Mouse (Mus musculus) myocyte (in vitro differentiated cells): Measurements from ENCODE around the gene Espn. TPM values are rescaled to one million over a fixed set of nuclear protein-coding genes. Genes with fewer than 3 reads are reported as not detected.
A peak's percentile ranks its signal among the peaks of the same experiment; 100 is the strongest.

Source experiments
- H3K27me3 ChIP-seq: one replicate; pipeline ENCODE4 v1.6.1; 2011; ENCODE audit not compliant: control insufficient read depth, insufficient read depth, insufficient read length
- H3K36me3 ChIP-seq: one replicate; pipeline ENCODE4 v1.6.1; 2011; ENCODE audit not compliant: control insufficient read depth, insufficient read depth
- H3K4me2 ChIP-seq: one replicate; pipeline ENCODE4 v1.6.1; 2011; ENCODE audit warnings: low read depth, control low read depth
- H3K4me3 ChIP-seq: one replicate; pipeline ENCODE4 v1.5.1; 2011; ENCODE audit warnings: mild to moderate bottlenecking, control low read depth, moderate library complexity
- H3K79me2 ChIP-seq: one replicate; pipeline ENCODE4 v1.6.1; 2011; ENCODE audit not compliant: control insufficient read depth, insufficient read depth
- H3ac ChIP-seq: one replicate; pipeline ENCODE4 v1.6.1; 2011; ENCODE audit not compliant: control insufficient read depth, insufficient read length
- CEBPB ChIP-seq: IDR thresholded peaks from 2 replicates; pipeline ENCODE4 v1.6.1; 2011; ENCODE audit warnings: mild to moderate bottlenecking, moderate library complexity; ENCODE audit not compliant: poor library complexity, insufficient read depth, severe bottlenecking
- E2F4 ChIP-seq: IDR thresholded peaks from one replicate; pipeline ENCODE4 v1.6.1; 2011; ENCODE audit warnings: mild to moderate bottlenecking, control low read depth, moderate library complexity; ENCODE audit not compliant: insufficient read depth
- MAX ChIP-seq: IDR thresholded peaks from one replicate; pipeline ENCODE4 v1.6.1; 2011; ENCODE audit warnings: low read depth, mild to moderate bottlenecking, control low read depth
- MYOD1 ChIP-seq, 3 experiments: IDR thresholded peaks; one replicate each; pipeline ENCODE4 v1.6.1; 2011; ENCODE audit warnings: control low read depth in 2 of 3, low read depth in 2 of 3, mild to moderate bottlenecking in 2 of 3, moderate library complexity in 1 of 3; ENCODE audit not compliant: insufficient read length in 2 of 3, control insufficient read depth in 1 of 3
- MYOG ChIP-seq, 3 experiments: IDR thresholded peaks; one replicate each; pipeline ENCODE4 v1.6.1; 2011; ENCODE audit warnings: control low read depth in 2 of 3, low read depth in 2 of 3, mild to moderate bottlenecking in 2 of 3; ENCODE audit not compliant: insufficient read length in 2 of 3, control insufficient read depth in 1 of 3, insufficient read depth in 1 of 3
- POLR2A ChIP-seq: IDR thresholded peaks from one replicate; pipeline ENCODE4 v1.6.1; 2011; ENCODE audit warnings: low read depth, mild to moderate bottlenecking, control low read depth, moderate library complexity; ENCODE audit not compliant: insufficient read length
- POLR2AphosphoS2 ChIP-seq: IDR thresholded peaks from one replicate; pipeline ENCODE4 v1.6.1; 2011; ENCODE audit warnings: low read depth, control low read depth; ENCODE audit not compliant: insufficient read length
- REST ChIP-seq: IDR thresholded peaks from one replicate; pipeline ENCODE4 v1.6.1; 2011; ENCODE audit warnings: mild to moderate bottlenecking, control low read depth, moderate library complexity; ENCODE audit not compliant: insufficient read depth, insufficient read length
- SRF ChIP-seq: IDR thresholded peaks from one replicate; pipeline ENCODE4 v1.6.1; 2011; ENCODE audit warnings: low read depth; ENCODE audit not compliant: control insufficient read depth, insufficient read length
- TCF12 ChIP-seq: IDR thresholded peaks from one replicate; pipeline ENCODE4 v1.6.1; 2011; ENCODE audit warnings: mild to moderate bottlenecking, control low read depth; ENCODE audit not compliant: poor library complexity, insufficient read depth, severe bottlenecking
- TCF3 ChIP-seq: IDR thresholded peaks from one replicate; pipeline ENCODE4 v1.6.1; 2011; ENCODE audit warnings: low read depth, control low read depth; ENCODE audit not compliant: insufficient read length
- USF1 ChIP-seq: IDR thresholded peaks from one replicate; pipeline ENCODE4 v1.6.1; 2011; ENCODE audit warnings: low read depth, mild to moderate bottlenecking, control low read depth, moderate library complexity
- polyA plus RNA-seq: library from polyadenylated mRNA; unstranded; fragments of >200 nt; fragmentation: generic; extraction: Trizol; gene quantifications from one replicate; pipeline ENCODE4 v1.2.1, GENCODE M21; 2012; ENCODE audit warnings: missing spikeins

Gene Espn
- polyA plus RNA-seq, 1 experiment = 0.65 TPM

GRCm38 (mm10) chr4:152126026-152126920 lies 25.9 kb downstream of the Espn start:
- peaks cover 55% of the 10 kb centered on the region for H3K27me3 ChIP-seq
- H3K4me2 ChIP-seq = no peak overlapping the region
- peak; percentile 18 for TF ChIP-seq POLR2AphosphoS2
- TF ChIP-seq MYOD1 (IDR thresholded peaks at IDR 0.05; ENCODE audit: control insufficient read depth in 1 of 3, insufficient read length in 2 of 3, low read depth in 2 of 3) = no peak
- H3ac ChIP-seq = no peak overlapping the region
- H3K79me2 ChIP-seq = no peaks in the 10 kb centered on the region
- no peaks in the 10 kb centered on the region for H3K36me3 ChIP-seq
- no peak overlapping the region for H3K4me3 ChIP-seq

- Histone ChIP-seq H3K36me3 (no peaks in the 10 kb centered on the region), H3K27me3 (peaks cover 52% of the 10 kb centered on the region), H3K79me2 (no peaks in the 10 kb centered on the region), H3ac (no peak overlapping the region), H3K4me2 (no peak overlapping the region), H3K4me3 (no peak overlapping the region)
- no peak for TF ChIP-seq TCF3
- no peak for TF ChIP-seq USF1
- no peak for TF ChIP-seq POLR2A
- no peak for TF ChIP-seq REST
- TF ChIP-seq E2F4 = no peak
- TF ChIP-seq POLR2AphosphoS2 = no peak
- TF ChIP-seq CEBPB = no peak
- TF ChIP-seq MYOD1 (IDR thresholded peaks at IDR 0.05; ENCODE audit: control insufficient read depth in 1 of 3, insufficient read length in 2 of 3, low read depth in 2 of 3) = peak in 2 of 3 experiments; percentile 71 to 76
- peak in 2 of 3 experiments; percentile 79 for TF ChIP-seq MYOG (IDR thresholded peaks at IDR 0.05; ENCODE audit: control insufficient read depth in 1 of 3, insufficient read depth in 1 of 3, insufficient read length in 2 of 3, low read depth in 2 of 3)
- no peak for TF ChIP-seq SRF
- TF ChIP-seq TCF12 = no peak
- no peak for TF ChIP-seq MAX
Measured at GRCm38 (mm10) chr4:152125161-152126025, 26.8 kb downstream of the Espn start.

DNA sequence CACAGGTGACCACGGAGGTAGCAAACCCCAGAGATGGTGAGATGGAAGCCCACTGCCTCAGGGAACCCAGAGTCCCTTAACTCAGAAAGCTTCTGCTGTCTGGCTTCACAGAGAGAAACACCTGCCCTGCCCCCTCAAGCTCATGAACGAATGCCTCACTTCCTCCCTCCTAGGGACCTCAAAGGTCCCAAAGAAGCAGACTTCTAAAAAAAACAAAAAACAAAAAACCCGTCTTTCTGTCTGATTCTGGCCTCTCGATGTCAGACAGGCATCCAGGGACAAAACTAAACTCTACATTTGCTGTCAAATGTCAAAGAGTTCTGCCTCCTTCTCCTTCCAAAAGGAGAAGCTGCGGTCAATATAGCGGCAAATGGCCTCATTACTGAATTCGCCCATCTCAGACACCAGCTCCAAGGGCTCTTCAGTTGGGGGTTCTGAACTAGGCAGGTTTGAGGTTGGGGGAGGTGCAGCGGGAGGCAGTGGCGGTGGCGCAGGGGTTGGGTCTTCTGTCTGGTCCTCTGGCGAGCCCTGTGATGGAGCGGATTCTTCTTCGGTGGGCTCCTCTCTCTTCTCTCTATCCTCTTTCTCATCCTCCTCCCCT lies 27.7 kb downstream of the Espn start:
- H3K4me2 ChIP-seq = no peak overlapping the region
- peak; percentile 45 for TF ChIP-seq POLR2AphosphoS2
- TF ChIP-seq POLR2A = no peak
- TF ChIP-seq REST = no peak
- H3K36me3 ChIP-seq = no peaks in the 10 kb centered on the region
- peaks cover 47% of the 10 kb centered on the region for H3K27me3 ChIP-seq
- H3K79me2 ChIP-seq = no peaks in the 10 kb centered on the region
- H3K4me3 ChIP-seq = no peak overlapping the region
- H3ac ChIP-seq = no peak overlapping the region

DNA sequence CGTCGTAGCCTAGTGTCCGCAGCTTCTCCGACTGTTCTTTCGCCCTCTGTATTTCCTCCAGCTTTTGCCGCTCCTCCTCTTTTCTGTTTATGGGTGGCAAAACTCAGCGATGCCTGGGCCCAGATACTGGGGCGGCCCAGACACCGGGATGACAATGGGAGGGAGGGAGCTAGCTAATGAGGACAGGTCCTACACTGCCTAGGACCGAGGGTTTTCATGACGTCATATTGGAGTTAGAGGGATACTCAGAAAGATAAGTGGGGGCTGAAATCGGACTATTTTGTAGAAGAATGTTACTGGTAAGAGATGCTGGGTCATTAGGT lies 31.0 kb downstream of the Espn start:
- Histone ChIP-seq H3K79me2 (no peaks in the 10 kb centered on the region), H3ac (no peak overlapping the region), H3K27me3 (peaks cover 22% of the 10 kb centered on the region), H3K36me3 (peaks cover 4% of the 10 kb centered on the region), H3K4me3 (no peak overlapping the region), H3K4me2 (no peak overlapping the region)
- TF ChIP-seq MAX (no peak), TCF3 (no peak), POLR2A (no peak)
